ENCODE assay signal across 26 mouse cellular contexts in the genomic region with DNA sequence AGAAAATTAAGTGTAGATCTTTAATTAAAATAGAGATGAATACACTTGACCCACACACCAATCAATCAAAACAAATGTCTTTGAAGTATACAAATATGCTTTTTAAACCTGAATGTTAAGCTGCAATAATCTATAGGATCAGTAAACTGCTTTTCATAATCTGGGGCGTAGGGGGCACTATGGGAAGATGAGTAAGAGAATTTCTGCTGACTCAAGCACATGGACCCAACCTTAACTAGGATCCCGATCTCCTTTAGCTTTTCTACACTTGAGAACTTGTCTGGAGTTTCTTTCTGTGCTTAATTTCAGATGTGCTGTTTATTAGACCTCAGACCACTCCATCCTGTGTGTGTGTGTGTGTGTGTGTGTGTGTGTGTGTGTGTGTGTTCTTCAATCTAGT.
"Had no signal": no experiment of that assay in that cellular context is flagged by ENCODE, and none has a peak within 500 bp of the region (broad histone marks: within the 10 kb centered on the region; RNA-seq: fewer than 3 reads in every experiment).

No protein-coding gene starts in this region.

- H3K36me3 ChIP-seq: embryonic facial prominence, embryonic 10.5 days; embryonic facial prominence, embryonic 12.5 days; embryonic facial prominence, embryonic 13.5 days; embryonic facial prominence, embryonic 15.5 days; forebrain, embryonic 10.5 days; forebrain, embryonic 12.5 days; forebrain, embryonic 15.5 days; heart, embryonic 10.5 days had no signal

- H3K9me3 ChIP-seq: embryonic facial prominence, embryonic 10.5 days; embryonic facial prominence, embryonic 12.5 days; embryonic facial prominence, embryonic 13.5 days; embryonic facial prominence, embryonic 15.5 days; forebrain, embryonic 10.5 days; forebrain, embryonic 12.5 days; forebrain, embryonic 13.5 days; forebrain, embryonic 15.5 days; heart, embryonic 10.5 days had no signal

- H3K27ac ChIP-seq: embryonic facial prominence, embryonic 10.5 days; embryonic facial prominence, embryonic 12.5 days; embryonic facial prominence, embryonic 13.5 days; embryonic facial prominence, embryonic 15.5 days; forebrain, embryonic 10.5 days; forebrain, embryonic 12.5 days; forebrain, embryonic 13.5 days; forebrain, embryonic 15.5 days; gastrocnemius, adult 2 months; heart, adult 2 months; heart, embryonic 10.5 days had no signal

- H3K27me3 ChIP-seq: embryonic facial prominence, embryonic 12.5 days; embryonic facial prominence, embryonic 13.5 days; embryonic facial prominence, embryonic 15.5 days; forebrain, embryonic 12.5 days; forebrain, embryonic 13.5 days; forebrain, embryonic 15.5 days had no signal

- DNase-seq: cerebellum, adult 9-10 months; cerebellum, adult 9-11 months; cerebellum, postnatal 10 days; cerebellum, postnatal 14 days; cerebellum, postnatal 25 days; cerebellum, postnatal 36 days; embryo, embryonic 11 days; forebrain, postnatal 0 days; gastrocnemius, adult 2 months; gastrocnemius, postnatal 10 days; gastrocnemius, postnatal 14 days; gastrocnemius, postnatal 25 days; gastrocnemius, postnatal 36 days; heart, adult 11 months; heart, adult 18-20 months; heart, adult 2 months had no signal

- H3K4me2 ChIP-seq: embryonic facial prominence, embryonic 12.5 days; embryonic facial prominence, embryonic 13.5 days; embryonic facial prominence, embryonic 15.5 days; forebrain, embryonic 12.5 days; forebrain, embryonic 13.5 days; forebrain, embryonic 15.5 days had no signal

- H3K4me3 ChIP-seq: embryonic facial prominence, embryonic 10.5 days; embryonic facial prominence, embryonic 12.5 days; embryonic facial prominence, embryonic 13.5 days; embryonic facial prominence, embryonic 15.5 days; erythroblast, embryonic 14.5 days; forebrain, embryonic 10.5 days; forebrain, embryonic 12.5 days; forebrain, embryonic 13.5 days; forebrain, embryonic 15.5 days; gastrocnemius, adult 2 months; heart, adult 2 months; heart, embryonic 10.5 days had no signal

- H3K4me1 ChIP-seq: embryonic facial prominence, embryonic 10.5 days; embryonic facial prominence, embryonic 12.5 days; embryonic facial prominence, embryonic 13.5 days; embryonic facial prominence, embryonic 15.5 days; forebrain, embryonic 10.5 days; forebrain, embryonic 12.5 days; forebrain, embryonic 13.5 days; forebrain, embryonic 15.5 days; heart, embryonic 10.5 days had no signal

- H3K9ac ChIP-seq: embryonic facial prominence, embryonic 12.5 days; embryonic facial prominence, embryonic 13.5 days; embryonic facial prominence, embryonic 15.5 days; forebrain, embryonic 12.5 days; forebrain, embryonic 13.5 days; forebrain, embryonic 15.5 days; forebrain, postnatal 0 days had no signal
